Mouse (Mus musculus): ENCODE measurements around the gene Serpina3n. TPM values are rescaled to one million over a fixed set of nuclear protein-coding genes. Genes with fewer than 3 reads are reported as not detected.

Serpina3n gene
- total and polyA plus RNA-seq, 2 experiments from 2014 or later = 6.7 to 12.1 TPM

DNA sequence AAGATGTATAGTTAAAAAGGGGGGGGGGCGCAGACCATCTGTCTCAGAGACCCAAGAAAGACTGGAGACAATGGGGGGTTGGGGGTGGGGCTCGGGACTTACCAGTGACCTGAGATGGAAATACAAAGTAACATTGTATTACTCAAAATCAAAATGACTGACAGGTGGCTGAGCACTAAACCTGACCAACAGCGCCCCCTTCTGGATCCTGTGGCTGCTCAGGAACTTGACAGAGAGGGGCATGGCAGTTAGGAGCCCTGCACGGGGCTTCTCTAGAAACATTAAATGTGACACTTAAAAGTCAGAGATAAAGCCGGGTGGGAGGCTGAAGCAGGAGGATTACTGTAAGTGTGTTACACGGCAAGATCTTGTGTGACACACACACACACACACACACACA is 52.8 kb downstream of the Serpina3n start:
- no peak overlapping the region for H3K27ac ChIP-seq
- 0 out of 2 replicates have a peak, but pooled peaks cover 3% of the 10 kb centered on the region for H3K9me3 ChIP-seq (ENCODE audit: low read length)
- no peak; the same call in 1 of the 2 replicates for TF ChIP-seq CTCF (IDR thresholded peaks at IDR 0.05; ENCODE audit: low read depth)
- H3K4me2 ChIP-seq (ENCODE audit: low read depth, low read length) = no peak overlapping the region
- WGBS = 72% methylated on average over 6 of the region's 6 CpGs
- H3K9ac ChIP-seq (replicated peaks; ENCODE audit: low read length) = no peak overlapping the region
- ATAC-seq (no peak), DNase-seq (ENCODE audit: low spot score) (no peak)
- no peaks in the 10 kb centered on the region for H3K36me3 ChIP-seq (ENCODE audit: insufficient read depth, low read length)
- no peaks in the 10 kb centered on the region for H3K27me3 ChIP-seq (ENCODE audit: insufficient read depth, low read length)
- no peaks in the 10 kb centered on the region for H3K4me1 ChIP-seq (ENCODE audit: insufficient read depth, low read length)
- no peak overlapping the region for H3K4me3 ChIP-seq (ENCODE audit: low read length)

DNA sequence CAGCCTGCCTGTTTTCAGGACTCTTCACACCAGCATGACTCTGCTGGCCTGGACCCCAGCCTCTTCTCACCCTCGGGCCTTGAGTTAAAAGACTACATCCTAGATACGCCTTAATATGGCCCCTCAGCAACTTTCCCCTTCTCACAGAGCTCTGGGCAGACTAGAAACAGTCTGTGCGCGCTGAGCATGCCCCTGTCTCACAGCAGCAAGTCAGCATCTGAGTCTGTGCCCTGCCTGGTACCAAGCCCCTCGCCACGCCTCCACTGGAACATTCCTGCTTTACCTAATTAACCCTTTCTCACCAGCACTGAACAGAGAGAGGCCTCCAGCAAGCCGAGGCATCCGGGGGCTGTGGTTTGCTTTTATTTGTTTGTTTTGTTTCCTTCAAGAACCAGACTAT is 54.8 kb downstream of the Serpina3n start:
- no peaks in the 10 kb centered on the region for H3K27me3 ChIP-seq (ENCODE audit: insufficient read depth, low read length)
- WGBS = 44% methylated on average over 8 of the region's 8 CpGs
- H3K9ac ChIP-seq (replicated peaks; ENCODE audit: low read length) = no peak overlapping the region
- no peaks in the 10 kb centered on the region for H3K9me3 ChIP-seq (ENCODE audit: low read length)
- no peak overlapping the region for H3K27ac ChIP-seq
- H3K4me1 ChIP-seq (ENCODE audit: insufficient read depth, low read length) = no peaks in the 10 kb centered on the region
- no peak for TF ChIP-seq CTCF (IDR thresholded peaks at IDR 0.05; ENCODE audit: low read depth)
- DNase-seq (ENCODE audit: low spot score) (no peak), ATAC-seq (no peak)
- no peak overlapping the region for H3K4me3 ChIP-seq (ENCODE audit: low read length)
- H3K4me2 ChIP-seq (ENCODE audit: low read depth, low read length) = no peak overlapping the region
- H3K36me3 ChIP-seq (ENCODE audit: insufficient read depth, low read length) = no peaks in the 10 kb centered on the region

Other genes starting within 250 kb of the Serpina3n start
- gene Serpina3f, start 192.2 kb upstream of the Serpina3n start, total RNA-seq (2014; rRNA removed) = 0.43 TPM in 1 of 2 replicates, not detected in the other
- gene Serpina3f, start 192.2 kb upstream of the Serpina3n start, polyA plus RNA-seq (2015; fragmentation: Nextera tagmentation; extraction: Ambion mirVana) = 0.09 TPM in 2 replicates
- gene Serpina3g, start 170.5 kb upstream of the Serpina3n start, total RNA-seq (2014; rRNA removed) = 0.68 and 0.78 TPM in 2 replicates
- gene Serpina3g, start 170.5 kb upstream of the Serpina3n start, polyA plus RNA-seq (2015; fragmentation: Nextera tagmentation; extraction: Ambion mirVana) = 1.1 and 1.7 TPM in 2 replicates
- 1.6 TPM in 1 of 2 replicates, not detected in the other for gene Serpina3i, start 143.6 kb upstream of the Serpina3n start, total RNA-seq (2014; rRNA removed)
- gene Serpina3i, start 143.6 kb upstream of the Serpina3n start, polyA plus RNA-seq (2015; fragmentation: Nextera tagmentation; extraction: Ambion mirVana) = not detected in 2 replicates
- not detected in 2 replicates for gene Serpina3j, start 92.2 kb upstream of the Serpina3n start, total RNA-seq (2014; rRNA removed)
- not detected in 2 replicates for gene Serpina3j, start 92.2 kb upstream of the Serpina3n start, polyA plus RNA-seq (2015; fragmentation: Nextera tagmentation; extraction: Ambion mirVana)
- not detected in 2 replicates for gene Serpina3k, start 68.2 kb upstream of the Serpina3n start, total RNA-seq (2014; rRNA removed)
- gene Serpina3k, start 68.2 kb upstream of the Serpina3n start, polyA plus RNA-seq (2015; fragmentation: Nextera tagmentation; extraction: Ambion mirVana) = not detected in 2 replicates
- not detected in 2 replicates for gene Serpina3m, start 68.2 kb upstream of the Serpina3n start, total RNA-seq (2014; rRNA removed)
- not detected in 2 replicates for gene Serpina3m, start 68.2 kb upstream of the Serpina3n start, polyA plus RNA-seq (2015; fragmentation: Nextera tagmentation; extraction: Ambion mirVana)
- gene Gsc, start 66.6 kb downstream of the Serpina3n start, total RNA-seq (2014; rRNA removed) = not detected in 2 replicates
- not detected in 2 replicates for gene Gsc, start 66.6 kb downstream of the Serpina3n start, polyA plus RNA-seq (2015; fragmentation: Nextera tagmentation; extraction: Ambion mirVana)